Mouse (Mus musculus) central nervous system, embryonic 11.5 days (tissue): ENCODE results near the gene Pmfbp1. TPM values are rescaled to one million over a fixed set of nuclear protein-coding genes. Genes with fewer than 3 reads are reported as not detected.

Experiments
- polyA plus RNA-seq: library from polyadenylated mRNA; depleted of rRNA; stranded (reverse); fragments of >200 nt; gene quantifications from 2 replicates; pipeline ENCODE4 v1.2.3, GENCODE M21; 2012; rRNA removed

Pmfbp1 gene
- polyA plus RNA-seq: 1.8 and 3.9 TPM in 2 replicates

DNA sequence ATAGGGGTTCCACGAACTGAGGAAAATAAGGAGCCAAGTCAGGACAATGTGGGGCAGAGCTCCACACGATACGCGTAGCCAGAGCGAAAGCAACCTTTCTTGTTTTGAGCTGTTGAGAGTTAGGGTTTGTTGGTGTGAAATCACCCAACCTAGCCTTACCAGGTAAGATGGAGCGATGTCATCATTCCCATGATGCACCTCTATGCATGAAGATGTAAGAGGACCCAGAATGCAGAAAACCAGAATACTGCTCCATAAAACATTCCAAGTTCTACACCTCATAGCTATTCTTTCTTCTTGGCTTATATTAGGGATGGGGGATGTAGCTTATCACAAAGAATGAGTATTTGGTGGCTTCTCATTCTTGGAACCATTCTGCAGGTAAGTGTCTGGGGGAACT, at the start of gene Pmfbp1:
Gene Pmfbp1 (plus strand): TSS at position 301 of the 400 bp plus-strand sequence.

DNA sequence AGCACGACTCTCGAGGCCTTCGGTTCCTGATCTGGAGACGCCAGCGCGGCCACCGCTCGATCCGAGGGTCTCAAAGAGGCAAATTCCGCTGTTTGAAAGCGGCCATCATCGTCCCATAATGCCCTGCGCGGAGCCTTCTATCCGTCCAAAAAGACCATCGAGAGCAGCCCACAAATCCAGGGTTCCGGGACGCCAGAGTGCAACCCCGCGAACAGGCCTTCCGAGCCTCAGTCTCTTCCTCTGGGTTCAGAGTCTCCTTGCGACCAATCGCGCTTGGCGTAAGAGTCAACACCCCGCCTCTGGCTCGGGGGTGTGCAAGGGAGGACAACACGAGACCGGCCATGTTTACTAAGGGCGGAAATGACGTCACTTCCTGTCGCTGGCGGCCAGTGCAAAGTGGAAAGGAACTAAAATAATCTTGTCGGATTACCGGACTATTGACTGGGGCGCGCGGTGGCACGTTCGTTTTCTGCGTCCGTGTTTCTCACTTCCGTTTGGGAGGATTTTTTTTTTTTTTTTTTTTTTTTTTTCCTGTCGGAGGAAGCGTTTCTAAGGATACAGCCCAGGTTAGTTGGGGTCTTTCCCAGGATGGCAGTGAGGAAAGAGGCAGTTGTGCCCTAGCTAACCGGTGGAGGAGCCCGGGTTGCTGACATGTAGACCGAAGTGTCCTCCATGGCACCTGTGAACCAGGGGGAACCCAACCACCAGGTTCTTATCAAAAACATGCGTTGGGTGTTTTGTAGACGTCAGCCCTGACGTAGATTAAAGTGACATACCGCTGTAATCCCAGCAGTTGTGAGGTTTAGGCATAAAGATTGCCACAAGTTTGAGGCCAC, 71.9 kb downstream of the Pmfbp1 start, which contains the start of the genes Dhx38 and Txnl4b:
Gene Dhx38 (minus strand): TSS at position 364 of the 836 bp plus-strand sequence.
Gene Txnl4b (plus strand): TSS at position 395 of the 836 bp plus-strand sequence.

DNA sequence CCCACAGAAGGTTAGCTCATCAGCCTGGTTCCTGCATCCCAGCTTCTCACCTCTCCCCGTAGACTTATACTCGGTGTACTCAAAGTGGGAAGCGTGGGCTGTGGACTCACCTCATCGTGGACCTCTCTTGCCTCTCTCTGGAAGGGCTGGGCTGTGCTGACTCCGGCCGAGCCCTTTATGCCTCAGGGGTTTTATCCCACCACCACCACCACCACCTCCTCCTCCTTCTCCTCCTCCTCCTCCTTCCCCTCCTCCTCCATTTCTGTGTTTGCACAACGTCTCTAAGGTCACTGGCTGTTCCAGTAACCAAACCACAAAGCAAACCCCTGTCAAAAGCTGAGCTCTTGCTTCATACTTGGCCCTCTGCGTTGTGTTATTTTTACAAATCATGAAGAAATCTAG, 85.1 kb downstream of the Pmfbp1 start, which contains the start of gene Hp:
Gene Hp (minus strand): TSS at position 273 of the 402 bp plus-strand sequence.

Other genes with a start within 250 kb of the Pmfbp1 start
- 32.3 and 33.3 TPM in 2 replicates for gene Dhx38, start 71.8 kb downstream of the Pmfbp1 start, polyA plus RNA-seq
- 6.9 and 7.0 TPM in 2 replicates for gene Txnl4b, start 71.9 kb downstream of the Pmfbp1 start, polyA plus RNA-seq
- gene Hp, start 85.1 kb downstream of the Pmfbp1 start, polyA plus RNA-seq: 1.2 and 1.4 TPM in 2 replicates
- gene Dhodh, start 114.6 kb downstream of the Pmfbp1 start, polyA plus RNA-seq: 31.5 and 46.4 TPM in 2 replicates
- 0.25 and 0.31 TPM in 2 replicates for gene Pkd1l3, start 120.5 kb downstream of the Pmfbp1 start, polyA plus RNA-seq
- gene Ist1, start 199.2 kb downstream of the Pmfbp1 start, polyA plus RNA-seq: 123 and 134 TPM in 2 replicates
- gene Zfp821, start 211.5 kb downstream of the Pmfbp1 start, polyA plus RNA-seq: 63.6 and 78.5 TPM in 2 replicates
- 11.6 and 15.3 TPM in 2 replicates for gene Atxn1l, start 243.7 kb downstream of the Pmfbp1 start, polyA plus RNA-seq